20 mouse cellular contexts compared by ENCODE assay signal in genomic region chr4:53398561-53398960, GRCm38 (mm10). TPM values are rescaled to one million over a fixed set of nuclear protein-coding genes. Genes with fewer than 3 reads are reported as not detected.
DNase-seq lines count a peak whose midpoint lies in the region; ATAC-seq lines count a peak whose summit lies in the region.
"Had no signal": no experiment of that assay in that cellular context is flagged by ENCODE, and none has a peak within 500 bp of the region (broad histone marks: within the 10 kb centered on the region; RNA-seq: fewer than 3 reads in every experiment).

No protein-coding gene starts in this region.

- no peaks in the 10 kb centered on the region for H3K27me3 ChIP-seq in forebrain, embryonic 16.5 days (replicated peaks; ENCODE audit: control insufficient read depth, insufficient read depth, low read length)
- no peaks in the 10 kb centered on the region for H3K27me3 ChIP-seq in forebrain, embryonic 12.5 days
- H3K27me3 ChIP-seq in heart, embryonic 15.5 days: no peaks in the 10 kb centered on the region
- no peaks in the 10 kb centered on the region for H3K27me3 ChIP-seq in lung, embryonic 16.5 days (ENCODE audit: control insufficient read depth, insufficient read depth, low read depth, low read length)
- H3K27me3 ChIP-seq: forebrain, embryonic 15.5 days; heart, embryonic 13.5 days; hindbrain, embryonic 13.5 days; Patski had no signal

- H3K9ac ChIP-seq in forebrain, embryonic 16.5 days (replicated peaks; ENCODE audit: low read depth, low read length): no peak overlapping the region
- no peak overlapping the region for H3K9ac ChIP-seq in forebrain, embryonic 12.5 days
- H3K9ac ChIP-seq in heart, embryonic 15.5 days: no peak overlapping the region
- H3K9ac ChIP-seq in lung, embryonic 16.5 days (ENCODE audit: low read length): no peak overlapping the region
- H3K9ac ChIP-seq: forebrain, embryonic 15.5 days; heart, embryonic 13.5 days; hindbrain, embryonic 13.5 days had no signal

- H3K36me3 ChIP-seq in forebrain, embryonic 16.5 days (ENCODE audit: control insufficient read depth, insufficient read depth): no peaks in the 10 kb centered on the region
- H3K36me3 ChIP-seq in forebrain, embryonic 12.5 days (replicated peaks): no peaks in the 10 kb centered on the region
- no peaks in the 10 kb centered on the region for H3K36me3 ChIP-seq in heart, embryonic 15.5 days
- no peaks in the 10 kb centered on the region for H3K36me3 ChIP-seq in lung, embryonic 16.5 days (ENCODE audit: control insufficient read depth, insufficient read depth, low read length)
- H3K36me3 ChIP-seq: forebrain, embryonic 10.5 days; forebrain, embryonic 15.5 days; heart, embryonic 13.5 days; hindbrain, embryonic 10.5 days; hindbrain, embryonic 13.5 days had no signal

- peaks cover 13% of the 10 kb centered on the region for H3K4me1 ChIP-seq in forebrain, embryonic 16.5 days (replicated peaks; ENCODE audit: control insufficient read depth, insufficient read depth, low read length)
- H3K4me1 ChIP-seq in forebrain, embryonic 12.5 days: no peaks in the 10 kb centered on the region
- peaks cover 18% of the 10 kb centered on the region for H3K4me1 ChIP-seq in heart, embryonic 15.5 days (replicated peaks)
- peaks cover 13% of the 10 kb centered on the region for H3K4me1 ChIP-seq in lung, embryonic 16.5 days (replicated peaks; ENCODE audit: control insufficient read depth, insufficient read depth, low read length)
- H3K4me1 ChIP-seq: hindbrain, embryonic 10.5 days; hindbrain, embryonic 13.5 days had no signal

- no peak overlapping the region for H3K4me2 ChIP-seq in forebrain, embryonic 16.5 days (ENCODE audit: low read length)
- no peak overlapping the region for H3K4me2 ChIP-seq in forebrain, embryonic 12.5 days
- no peak overlapping the region for H3K4me2 ChIP-seq in heart, embryonic 15.5 days
- no peak overlapping the region for H3K4me2 ChIP-seq in lung, embryonic 16.5 days (ENCODE audit: low read depth, low read length)
- H3K4me2 ChIP-seq: forebrain, embryonic 15.5 days; heart, embryonic 13.5 days; hindbrain, embryonic 13.5 days had no signal

- no peak overlapping the region for H3K4me3 ChIP-seq in forebrain, embryonic 16.5 days (replicated peaks; ENCODE audit: low read length)
- H3K4me3 ChIP-seq in forebrain, embryonic 12.5 days (replicated peaks): no peak overlapping the region
- no peak overlapping the region for H3K4me3 ChIP-seq in heart, embryonic 15.5 days
- no peak overlapping the region for H3K4me3 ChIP-seq in lung, embryonic 16.5 days (ENCODE audit: low read length)
- H3K4me3 ChIP-seq: forebrain, embryonic 10.5 days; forebrain, embryonic 15.5 days; gastrocnemius, adult 2 months; heart, embryonic 13.5 days; hindbrain, embryonic 10.5 days; hindbrain, embryonic 13.5 days had no signal

- 0 out of 2 replicates have a peak, but pooled peaks have one; percentile 21 for ATAC-seq in forebrain, embryonic 16.5 days
- ATAC-seq in forebrain, embryonic 12.5 days (ENCODE audit: low FRiP score): no peak
- ATAC-seq in heart, embryonic 15.5 days (replicated peaks; ENCODE audit: insufficient number of reproducible peaks, insufficient read depth, low FRiP score, low read depth): no peak
- ATAC-seq in lung, embryonic 16.5 days (ENCODE audit: low read depth): no peak
- ATAC-seq in megakaryocyte progenitor cell, adult 5-6 weeks (replicated peaks; ENCODE audit: poor library complexity): no peak
- ATAC-seq: Patski had no signal

- DNase-seq in heart, adult 11 months: no peak
- DNase-seq in lung, postnatal 10 days: no peak
- DNase-seq: adrenal gland, postnatal 10 days; adrenal gland, postnatal 36 days; cerebellum, adult 18-20 months; cerebellum, adult 9-10 months; gastrocnemius, adult 2 months; gastrocnemius, postnatal 14 days; heart, adult 18-20 months had no signal

- 28% methylated on average over 5 of the region's 5 CpGs for WGBS in forebrain, embryonic 16.5 days
- 49% methylated on average over 5 of the region's 5 CpGs for WGBS in forebrain, embryonic 12.5 days
- 49% methylated on average over 5 of the region's 5 CpGs for WGBS in heart, embryonic 15.5 days
- 35% methylated on average over 5 of the region's 5 CpGs for WGBS in lung, embryonic 16.5 days

- H3K9me3 ChIP-seq in forebrain, embryonic 16.5 days (ENCODE audit: control insufficient read depth, low read length): no peaks in the 10 kb centered on the region
- H3K9me3 ChIP-seq in forebrain, embryonic 12.5 days: no peaks in the 10 kb centered on the region
- H3K9me3 ChIP-seq in heart, embryonic 15.5 days (replicated peaks): no peaks in the 10 kb centered on the region
- H3K9me3 ChIP-seq in lung, embryonic 16.5 days (ENCODE audit: control insufficient read depth, low read length): no peaks in the 10 kb centered on the region
- H3K9me3 ChIP-seq: forebrain, embryonic 10.5 days; forebrain, embryonic 15.5 days; heart, embryonic 13.5 days; hindbrain, embryonic 10.5 days; hindbrain, embryonic 13.5 days had no signal

- no peak overlapping the region for H3K27ac ChIP-seq in forebrain, embryonic 16.5 days (ENCODE audit: low read length)
- H3K27ac ChIP-seq in forebrain, embryonic 12.5 days: no peak overlapping the region
- 0 out of 2 replicates have a peak overlapping the region, but pooled peaks have one; percentile 25 for H3K27ac ChIP-seq in heart, embryonic 15.5 days
- H3K27ac ChIP-seq in lung, embryonic 16.5 days (ENCODE audit: low read length): 0 out of 2 replicates have a peak overlapping the region, but pooled peaks have one; percentile 32
- H3K27ac ChIP-seq: forebrain, embryonic 10.5 days; gastrocnemius, adult 2 months; hindbrain, embryonic 10.5 days; hindbrain, embryonic 13.5 days had no signal

RNA-seq across cellular contexts. Expression of gene Slc44a1, which starts 41.7 kb away (rescaled TPM):
- polyA plus RNA-seq in forebrain, embryonic 16.5 days (2015; fragmentation: Nextera tagmentation; extraction: Ambion mirVana): 13.7 and 19.6 TPM in 2 replicates
- 18.0 and 19.1 TPM in 2 replicates for polyA plus RNA-seq in forebrain, embryonic 12.5 days (2016; fragmentation: Nextera tagmentation; extraction: Ambion mirVana)
- polyA plus RNA-seq in heart, embryonic 15.5 days (2015; fragmentation: Nextera tagmentation; extraction: Ambion mirVana): 15.9 and 23.8 TPM in 2 replicates
- 16.2 and 24.5 TPM in 2 replicates for polyA plus RNA-seq in lung, embryonic 16.5 days (2015; fragmentation: Nextera tagmentation; extraction: Ambion mirVana)
- 5.5 and 5.8 TPM in 2 replicates for total RNA-seq in megakaryocyte progenitor cell, adult 5-6 weeks (2015)
- total RNA-seq in megakaryocyte progenitor cell, adult 5-6 weeks (2017): 3.5 and 5.5 TPM in 2 replicates

Comparison
In these comparisons a context has a peak if more than half of its experiments do, and no peak if none do; other contexts are left out.
1. H3K27ac ChIP-seq: peak in heart, embryonic 15.5 days (single experiment) and lung, embryonic 16.5 days (single experiment); none in forebrain, embryonic 16.5 days (single experiment) and forebrain, embryonic 12.5 days (single experiment).